Mouse (Mus musculus): ENCODE measurements around the gene Tex16.

Tex16 gene

DNA sequence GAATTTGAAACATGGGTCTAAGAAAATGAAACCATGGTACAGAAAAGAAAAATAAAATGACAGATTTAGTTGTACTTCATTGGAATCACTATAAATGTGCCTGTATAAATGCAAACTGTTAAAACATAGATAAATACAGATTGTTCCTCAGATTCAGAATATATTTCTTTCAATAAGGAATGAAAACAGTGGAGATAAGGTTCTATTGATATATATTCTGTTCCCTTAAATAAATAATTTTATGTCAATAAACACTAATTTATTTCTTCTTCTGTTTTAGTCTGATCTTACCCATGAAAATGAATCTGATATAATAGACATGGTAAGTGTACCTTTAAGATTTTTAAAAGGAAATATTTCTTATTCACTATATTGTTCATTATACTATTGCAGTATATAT, at the start of gene Tex16:
Tex16 (plus strand) TSS at position 301 of the 400 bp plus-strand sequence.
- DNase-seq: no peak

- DNase-seq: no peak
These were observed 11.1 kb upstream of the Tex16 start for GRCm38 (mm10) chrX:111999661-112000060.

Data from thymus, adult 18-20 months (tissue).